Mouse (Mus musculus): ENCODE data around the gene Gpc2.
A peak's percentile ranks its signal among the peaks of the same experiment; 100 is the strongest.

DNA sequence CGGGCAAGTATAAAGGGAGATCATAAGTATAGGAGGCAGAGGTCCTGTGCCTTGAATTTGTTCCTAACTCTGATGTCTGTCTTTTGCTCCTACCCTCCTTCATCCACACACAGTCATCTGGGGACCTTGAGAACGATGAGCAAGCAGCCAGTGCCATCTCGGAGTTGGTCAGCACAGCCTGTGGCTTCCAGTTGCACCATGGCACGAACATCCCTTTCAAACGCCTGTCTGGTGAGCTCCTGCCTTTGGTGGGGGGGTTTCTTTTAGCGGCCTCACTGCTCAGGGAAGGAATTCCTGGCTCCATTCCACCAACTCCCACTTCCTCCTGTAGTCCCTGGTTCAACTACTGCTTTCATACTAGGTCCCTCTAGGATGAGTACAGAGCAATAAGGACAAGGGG is 21.3 kb downstream of the Gpc2 start:
- TF ChIP-seq CTCF (IDR thresholded peaks at IDR 0.05 in 2 of 3, conservative IDR thresholded peaks at IDR 0.05 in 1 of 3; ENCODE audit: control insufficient read depth in 1 of 3, insufficient read depth in 1 of 3, low read depth in 2 of 3, low read length in 3 of 3, poor library complexity in 1 of 3, severe bottlenecking in 1 of 3) (no peak), E2F4 (IDR thresholded peaks at IDR 0.05; ENCODE audit: borderline replicate concordance, low read depth, low read length) (no peak), MAX (IDR thresholded peaks at IDR 0.05; ENCODE audit: low read length) (no peak), MEF2A (IDR thresholded peaks at IDR 0.05; ENCODE audit: extremely low read depth, insufficient replicate concordance, low read depth, low read length, poor library complexity, severe bottlenecking) (no peak), POLR2A (IDR thresholded peaks at IDR 0.05; ENCODE audit: control insufficient read depth in 1 of 2, insufficient read depth in 1 of 2, low read depth in 1 of 2, low read length in 2 of 2, poor library complexity in 1 of 2) (peak in 1 of 2 experiments; percentile 41; a peak in 1 of 4 replicates), GATA1 (IDR thresholded peaks at IDR 0.05; ENCODE audit: low read depth, low read length) (no peak), NRF1 (IDR thresholded peaks at IDR 0.05; ENCODE audit: insufficient read depth, low read depth, low read length, poor library complexity, severe bottlenecking) (no peak), MYC (IDR thresholded peaks at IDR 0.05; ENCODE audit: low read depth, low read length) (no peak), MXI1 (IDR thresholded peaks at IDR 0.05; ENCODE audit: low read depth, low read length) (no peak), NELFE (IDR thresholded peaks at IDR 0.05; ENCODE audit: low read depth, low read length) (no peak), BHLHE40 (IDR thresholded peaks at IDR 0.05; ENCODE audit: borderline replicate concordance, low read depth, low read length) (no peak), TCF12 (IDR thresholded peaks at IDR 0.05; ENCODE audit: low read depth, low read length) (no peak), ETS1 (IDR thresholded peaks at IDR 0.05; ENCODE audit: low read depth, low read length) (no peak), ZKSCAN1 (IDR thresholded peaks at IDR 0.05; ENCODE audit: low read depth, low read length) (no peak)
